Mouse (Mus musculus) midbrain, embryonic 16.5 days (tissue): ENCODE measurements at regions not wholly inside any gene's neighbourhood (a gene's known extent, or its start where the extent isn't known, plus 50 kb on each side); places are given as distances from the start of the nearest gene placed in this dataset.

Experiments used
- ATAC-seq: fragments of 200-750 bp; cut with Nextera tagmentation; 2 replicates; pipeline ENCODE4 v1.8.0; 2017; ENCODE audit warnings: moderate TSS enrichment
- H3K27ac ChIP-seq: fragments of 300-500 bp; sonication (generic); 2 replicates; pipeline ENCODE4 v1.5.1; 2014; ENCODE audit warnings: mild to moderate bottlenecking, low read length, mixed read lengths
- H3K27me3 ChIP-seq: fragments of 300-500 bp; sonication (generic); 2 replicates; pipeline ENCODE4 v1.6.1; 2014; ENCODE audit warnings: low read depth, low read length, mixed read lengths; ENCODE audit not compliant: control insufficient read depth, insufficient read depth
- H3K36me3 ChIP-seq: fragments of 300-500 bp; sonication (generic); 2 replicates; pipeline ENCODE4 v1.6.1; 2014; ENCODE audit warnings: mild to moderate bottlenecking, low read length, moderate library complexity, mixed read lengths; ENCODE audit not compliant: control insufficient read depth, insufficient read depth
- H3K4me1 ChIP-seq: fragments of 300-500 bp; sonication (generic); 2 replicates; pipeline ENCODE4 v1.6.1; 2014; ENCODE audit warnings: mild to moderate bottlenecking, low read length, mixed read lengths; ENCODE audit not compliant: control insufficient read depth, insufficient read depth
- H3K4me2 ChIP-seq: fragments of 300-500 bp; sonication (generic); 2 replicates; pipeline ENCODE4 v1.6.1; 2014; ENCODE audit warnings: mild to moderate bottlenecking, low read length, mixed read lengths
- H3K4me3 ChIP-seq: fragments of 300-500 bp; sonication (generic); 2 replicates; pipeline ENCODE4 v1.5.1; 2014; ENCODE audit warnings: low read depth, mild to moderate bottlenecking, low read length, moderate library complexity, mixed read lengths
- H3K9ac ChIP-seq: fragments of 300-500 bp; sonication (generic); 2 replicates; pipeline ENCODE4 v1.6.1; 2014; ENCODE audit warnings: low read depth, low read length, mixed read lengths
- H3K9me3 ChIP-seq: fragments of 300-500 bp; sonication (generic); replicated peaks from 2 replicates; pipeline ENCODE4 v1.6.1; 2014; ENCODE audit warnings: mild to moderate bottlenecking, low read length, mixed read lengths; ENCODE audit not compliant: control insufficient read depth, poor library complexity, severe bottlenecking
- WGBS: fragments of 180-500 bp; shearing (Covaris S2); extraction: QIAGEN DNeasy Blood & Tissue Kit; methylation state at CpG from one replicate; pipeline ENCODE4 v1.1.7; 2014; 5-methylcytosine and 5-hydroxymethylcytosine counted together

DNA sequence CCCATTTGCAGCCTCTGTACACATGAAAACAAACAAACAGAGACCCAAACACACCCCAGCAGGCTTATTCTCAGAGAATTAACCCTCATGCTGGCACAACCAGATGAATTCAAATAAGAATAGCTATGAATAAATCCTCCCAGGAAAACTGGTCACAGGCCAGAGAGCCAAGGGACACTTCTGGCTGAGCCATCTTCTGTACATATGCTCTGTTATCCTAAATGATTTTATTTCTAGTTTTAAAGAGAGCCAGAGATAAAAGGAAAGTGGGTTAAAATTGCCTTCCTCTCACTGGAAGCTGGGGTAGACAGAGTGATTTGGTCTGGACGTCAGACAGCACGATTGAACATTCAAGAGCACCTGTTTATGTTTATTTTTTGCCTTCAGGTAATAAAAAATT, 190.4 kb downstream of the Satb1 start:
- no peak overlapping the region for H3K4me3 ChIP-seq
- ATAC-seq: no peak
- 69% methylated on average over 2 of the region's 2 CpGs for WGBS
- H3K4me2 ChIP-seq: no peak overlapping the region
- no peak overlapping the region for H3K27ac ChIP-seq
- no peaks in the 10 kb centered on the region for H3K36me3 ChIP-seq
- H3K27me3 ChIP-seq: no peaks in the 10 kb centered on the region
- no peak overlapping the region for H3K9ac ChIP-seq
- no peaks in the 10 kb centered on the region for H3K9me3 ChIP-seq
- H3K4me1 ChIP-seq: no peaks in the 10 kb centered on the region

DNA sequence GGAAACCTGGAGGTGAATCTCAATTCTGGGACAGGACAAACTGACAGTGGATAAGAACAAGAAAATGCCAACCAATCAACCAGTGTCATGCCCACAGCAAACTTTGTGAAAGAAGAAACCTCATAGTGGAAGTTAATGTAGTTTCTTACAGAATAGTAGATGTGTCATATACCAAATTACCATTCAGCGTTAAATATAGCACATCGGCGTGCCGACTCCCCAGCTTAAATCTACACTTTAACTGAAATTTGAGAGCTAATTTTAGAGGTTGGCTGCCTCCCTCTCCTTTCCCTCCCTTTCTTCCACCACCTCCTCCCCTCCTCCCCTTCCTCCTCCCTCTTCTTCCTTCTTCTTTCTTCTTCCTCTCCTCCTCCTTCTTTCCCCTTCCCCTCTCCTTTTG, 197.2 kb downstream of the Satb1 start:
- Histone ChIP-seq H3K9ac (no peak overlapping the region), H3K4me3 (no peak overlapping the region), H3K27ac (no peak overlapping the region), H3K36me3 (no peaks in the 10 kb centered on the region), H3K9me3 (no peaks in the 10 kb centered on the region), H3K4me2 (no peak overlapping the region), H3K4me1 (no peaks in the 10 kb centered on the region), H3K27me3 (no peaks in the 10 kb centered on the region)
- 96% methylated on average over 4 of the region's 4 CpGs for WGBS
- ATAC-seq: no peak

DNA sequence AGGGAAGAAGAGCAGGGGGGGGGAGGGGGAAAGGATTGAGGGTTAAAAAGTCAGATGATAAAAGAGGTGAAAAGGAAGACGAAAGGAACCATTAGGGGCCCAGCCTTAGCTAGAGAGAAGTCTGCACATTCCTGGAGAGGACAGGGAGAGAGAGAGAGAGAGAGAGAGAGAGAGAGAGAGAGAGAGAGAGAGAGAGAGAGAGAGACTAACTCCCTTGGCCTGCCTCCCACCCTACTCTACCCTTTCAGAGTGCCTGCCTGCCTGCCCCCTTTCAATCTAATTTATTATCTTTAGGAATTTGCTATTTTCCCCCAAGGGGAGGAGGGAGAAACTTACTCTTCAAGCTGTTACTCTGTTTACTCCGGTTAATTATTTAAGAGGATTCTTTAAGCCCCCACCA, 201.5 kb downstream of the Satb1 start:
- Histone ChIP-seq H3K27ac (no peak overlapping the region), H3K4me1 (no peaks in the 10 kb centered on the region), H3K36me3 (no peaks in the 10 kb centered on the region), H3K9ac (no peak overlapping the region), H3K4me2 (no peak overlapping the region), H3K4me3 (no peak overlapping the region), H3K9me3 (no peaks in the 10 kb centered on the region), H3K27me3 (no peaks in the 10 kb centered on the region)
- no peak; the same call in 1 of the 2 replicates for ATAC-seq
- 56% methylated on average over 2 of the region's 2 CpGs for WGBS

DNA sequence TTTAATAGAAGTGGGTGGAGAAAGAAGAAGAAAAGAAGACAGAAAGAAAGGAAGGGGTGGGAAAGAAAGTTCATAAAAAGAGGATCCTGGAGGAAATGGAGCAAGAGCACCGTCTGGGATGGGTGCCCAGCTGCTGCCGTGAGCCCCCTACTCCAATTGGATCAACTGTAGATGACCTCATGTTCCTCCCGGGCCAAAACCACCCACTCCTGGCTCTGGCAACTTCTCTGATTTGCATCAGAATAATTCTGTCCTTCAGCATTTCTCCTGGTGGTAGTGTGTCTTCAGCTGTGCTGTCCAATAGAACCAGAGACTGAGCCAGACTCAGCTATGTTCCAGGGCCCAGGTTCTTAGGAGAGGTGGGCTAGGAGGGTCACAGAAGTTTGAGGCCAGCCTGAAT, 212.6 kb downstream of the Satb1 start:
- H3K4me2 ChIP-seq: no peak overlapping the region
- peak; percentile 66; the same call in 1 of the 2 replicates for ATAC-seq
- 52% methylated on average over 3 of the region's 3 CpGs for WGBS
- H3K4me3 ChIP-seq: no peak overlapping the region
- H3K27me3 ChIP-seq: no peaks in the 10 kb centered on the region
- H3K9me3 ChIP-seq: no peaks in the 10 kb centered on the region
- no peak overlapping the region for H3K9ac ChIP-seq
- H3K27ac ChIP-seq: no peak overlapping the region
- H3K4me1 ChIP-seq: no peaks in the 10 kb centered on the region
- H3K36me3 ChIP-seq: no peaks in the 10 kb centered on the region

DNA sequence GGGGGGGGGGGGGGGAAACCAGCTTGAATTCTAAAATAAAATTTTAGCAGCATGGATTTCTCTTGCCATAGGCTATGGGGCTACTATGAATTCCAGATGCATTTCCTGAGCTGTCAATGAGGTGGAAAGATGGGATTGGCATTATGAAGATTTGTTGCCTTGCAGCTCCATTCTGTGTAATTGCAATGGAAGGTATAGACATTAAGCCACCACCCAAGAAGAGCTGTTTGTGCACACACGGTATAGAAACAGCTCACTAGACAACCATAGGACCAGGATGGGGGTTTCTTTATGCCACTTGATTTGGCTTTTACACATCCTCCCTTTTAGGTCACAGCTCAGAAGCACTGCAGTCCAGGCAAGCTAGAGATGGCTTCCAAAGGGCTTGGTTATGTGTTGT, 247.8 kb downstream of the Satb1 start:
- WGBS: 33% methylated on average over 1 of the region's 1 CpGs
- no peak for ATAC-seq
- Histone ChIP-seq H3K9me3 (no peaks in the 10 kb centered on the region), H3K4me2 (no peak overlapping the region), H3K36me3 (no peaks in the 10 kb centered on the region), H3K9ac (no peak overlapping the region), H3K4me1 (peaks cover 14% of the 10 kb centered on the region), H3K27me3 (no peaks in the 10 kb centered on the region), H3K27ac (peak overlapping the region; percentile 58), H3K4me3 (no peak overlapping the region)

DNA sequence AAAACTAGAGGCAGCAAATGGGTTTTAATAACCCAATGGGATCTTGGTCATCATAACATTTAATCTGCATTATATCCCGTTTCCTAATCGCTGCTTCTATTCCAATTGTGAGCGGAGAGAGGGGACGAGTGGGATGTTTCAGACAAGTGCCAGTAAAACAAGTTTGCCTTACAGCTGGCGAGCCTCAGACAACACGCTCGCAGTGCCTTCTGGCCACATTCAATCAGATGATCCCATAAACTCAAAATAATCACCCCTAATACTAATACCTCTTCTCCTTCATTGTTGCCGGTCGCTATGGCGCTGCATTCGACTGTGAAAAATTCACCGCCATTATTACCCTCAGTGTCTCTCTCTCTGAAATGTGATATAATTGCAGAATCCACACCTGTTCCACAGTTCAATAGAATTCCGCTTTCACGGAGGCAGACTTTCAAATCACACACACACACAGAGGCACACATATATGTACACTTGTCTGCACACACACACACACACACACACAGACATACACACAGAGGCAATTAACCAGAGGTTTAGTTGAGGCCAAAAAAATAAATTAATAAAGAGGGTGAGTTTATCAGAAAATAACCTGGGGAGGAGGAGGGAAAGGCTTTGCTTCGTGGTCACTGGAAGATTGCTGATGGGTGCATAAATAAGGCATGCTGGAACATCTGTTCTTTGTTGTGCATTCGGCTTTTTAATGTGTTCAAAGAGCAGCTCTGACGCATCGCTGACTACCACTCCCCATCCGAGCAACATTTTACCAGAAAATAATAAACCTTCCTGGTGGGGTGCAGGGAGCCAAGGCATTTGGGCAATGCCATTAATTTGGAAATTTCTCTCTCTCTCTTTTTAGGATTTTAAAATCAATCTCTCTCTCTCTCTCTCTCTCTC, 248.9 kb downstream of the Satb1 start:
- peak; percentile 83 for ATAC-seq
- H3K9me3 ChIP-seq: no peaks in the 10 kb centered on the region
- H3K4me2 ChIP-seq: peak overlapping the region; percentile 47
- 26% methylated on average over 19 of the region's 19 CpGs for WGBS
- H3K4me3 ChIP-seq: peak overlapping the region; percentile 13; the same call in 1 of the 2 replicates
- H3K4me1 ChIP-seq: peaks cover 14% of the 10 kb centered on the region
- no peaks in the 10 kb centered on the region for H3K27me3 ChIP-seq
- no peaks in the 10 kb centered on the region for H3K36me3 ChIP-seq
- H3K27ac ChIP-seq: peak overlapping the region; percentile 17
- no peak overlapping the region; the same call in 1 of the 2 replicates for H3K9ac ChIP-seq

DNA sequence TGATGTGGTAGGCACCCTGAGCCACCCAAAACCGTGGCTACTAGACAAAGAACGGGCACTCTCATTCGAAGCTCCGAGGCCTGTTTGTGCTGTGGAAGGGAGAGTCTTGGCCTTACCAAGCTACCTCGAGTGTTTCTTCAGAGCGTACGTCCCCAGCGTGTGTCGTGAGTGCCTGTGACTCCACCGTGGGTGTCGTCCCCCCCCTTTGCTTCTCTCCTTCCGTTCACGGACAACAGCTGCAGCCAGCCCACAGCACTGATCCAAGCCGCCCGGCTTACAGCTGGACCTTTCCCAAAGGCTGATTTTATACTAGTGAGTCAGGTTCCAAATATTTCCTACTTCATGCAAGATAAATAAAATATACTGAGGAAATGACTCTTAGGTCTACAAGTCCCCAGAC, 249.8 kb downstream of the Satb1 start:
- ATAC-seq: no peak
- no peak overlapping the region for H3K27ac ChIP-seq
- H3K9ac ChIP-seq: no peak overlapping the region
- H3K9me3 ChIP-seq: no peaks in the 10 kb centered on the region
- no peak overlapping the region for H3K4me2 ChIP-seq
- no peaks in the 10 kb centered on the region for H3K36me3 ChIP-seq
- no peak overlapping the region for H3K4me3 ChIP-seq
- WGBS: 79% methylated on average over 15 of the region's 15 CpGs
- H3K27me3 ChIP-seq: no peaks in the 10 kb centered on the region
- H3K4me1 ChIP-seq: peaks cover 14% of the 10 kb centered on the region

DNA sequence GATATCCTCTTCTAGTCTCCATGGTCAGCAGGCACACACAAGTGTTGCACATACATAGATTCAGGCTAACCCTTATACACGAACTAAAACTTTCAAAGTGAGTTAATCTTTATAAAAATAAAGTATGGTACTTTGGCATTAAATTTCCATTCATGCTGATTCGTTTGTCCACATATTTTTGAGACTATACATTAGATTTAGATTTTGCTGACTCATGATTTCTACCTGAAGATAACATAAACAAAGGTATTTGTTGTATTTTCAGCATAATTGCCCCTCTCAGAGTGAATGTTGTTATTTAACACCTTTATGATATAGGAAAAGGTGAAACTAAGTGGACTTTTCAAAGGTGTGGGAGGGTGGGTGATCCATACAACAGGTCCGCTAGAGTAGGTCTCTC, 277.2 kb downstream of the Satb1 start:
- no peak overlapping the region for H3K4me3 ChIP-seq
- H3K4me1 ChIP-seq: no peaks in the 10 kb centered on the region
- no peak overlapping the region for H3K9ac ChIP-seq
- H3K36me3 ChIP-seq: no peaks in the 10 kb centered on the region
- ATAC-seq: no peak
- 86% methylated on average over 3 of the region's 3 CpGs for WGBS
- H3K27ac ChIP-seq: no peak overlapping the region
- H3K9me3 ChIP-seq: no peaks in the 10 kb centered on the region
- no peaks in the 10 kb centered on the region for H3K27me3 ChIP-seq
- no peak overlapping the region for H3K4me2 ChIP-seq

DNA sequence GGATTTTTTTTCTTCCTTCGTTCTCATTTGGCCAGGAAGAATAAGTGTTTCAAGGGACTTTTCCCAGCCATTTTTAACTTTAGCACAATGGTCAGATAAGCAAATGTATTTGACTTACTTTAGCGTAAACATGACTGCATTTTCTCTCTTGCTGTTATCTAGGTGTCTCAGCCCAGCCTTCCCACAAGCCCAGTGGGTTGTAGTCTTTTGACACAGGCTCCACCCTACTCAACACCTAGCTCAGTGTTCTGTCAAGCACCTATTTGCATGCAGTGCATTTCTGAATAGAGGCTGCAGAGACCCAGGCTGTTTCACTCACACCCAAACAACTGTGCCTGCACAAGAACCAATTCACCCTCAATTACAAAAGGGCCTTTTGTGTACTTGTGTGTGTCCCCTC, 278.6 kb downstream of the Satb1 start:
- WGBS: 91% methylated on average over 2 of the region's 2 CpGs
- no peak for ATAC-seq
- no peak overlapping the region for H3K4me2 ChIP-seq
- H3K27me3 ChIP-seq: no peaks in the 10 kb centered on the region
- H3K9ac ChIP-seq: no peak overlapping the region
- H3K27ac ChIP-seq: no peak overlapping the region
- no peaks in the 10 kb centered on the region for H3K9me3 ChIP-seq
- H3K4me1 ChIP-seq: no peaks in the 10 kb centered on the region
- no peaks in the 10 kb centered on the region for H3K36me3 ChIP-seq
- no peak overlapping the region for H3K4me3 ChIP-seq
